Mouse (Mus musculus): ENCODE data around the gene Gm20696. TPM values are rescaled to one million over a fixed set of nuclear protein-coding genes. Genes with fewer than 3 reads are reported as not detected.
A peak's percentile ranks its signal among the peaks of the same experiment; 100 is the strongest.

The Gm20696 gene
- polyA plus RNA-seq, 1 experiment: 1.7 TPM

DNA sequence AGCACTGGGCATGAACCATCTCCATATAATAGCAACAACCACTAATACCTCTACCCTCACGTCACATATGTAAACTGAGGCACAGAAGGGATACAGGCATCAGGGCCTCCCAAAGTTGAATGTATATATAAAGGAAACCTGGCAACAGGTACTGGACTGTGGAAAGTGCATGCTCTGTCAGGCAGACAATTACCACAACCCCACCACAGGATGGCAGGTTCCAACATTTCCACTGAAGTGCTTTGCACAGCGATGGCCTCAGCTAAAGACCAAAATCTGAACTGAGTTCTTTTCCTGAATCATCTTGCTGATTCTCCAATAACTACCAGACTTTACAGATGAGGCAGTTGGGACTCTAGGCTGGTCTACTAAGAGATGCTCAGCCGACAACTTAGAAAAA, 361.4 kb downstream of the Gm20696 start:
- peaks cover 34% of the 10 kb centered on the region; the same call in 1 of the 2 replicates for H3K4me1 ChIP-seq (ENCODE audit: control insufficient read depth, insufficient read depth, insufficient read length)
- no peak for TF ChIP-seq POLR2A (IDR thresholded peaks at IDR 0.05; ENCODE audit: low read depth, low read length)
- peak; percentile 7; the same call in 1 of the 2 replicates for TF ChIP-seq CTCF (IDR thresholded peaks at IDR 0.05; ENCODE audit: extremely low read depth, insufficient read depth, insufficient read length, insufficient replicate concordance)
- H3K36me3 ChIP-seq (ENCODE audit: control insufficient read depth, insufficient read depth, low read length): peaks cover 2% of the 10 kb centered on the region; the same call in 1 of the 2 replicates
- H3K27ac ChIP-seq (ENCODE audit: insufficient read depth, low read length): peak overlapping the region; percentile 6; the same call in 1 of the 2 replicates
- no peak for DNase-seq (ENCODE audit: low read depth in 1 of 2, low spot score in 2 of 2)
- H3K4me3 ChIP-seq (ENCODE audit: extremely low read depth, insufficient read depth, insufficient read length): no peak overlapping the region
- WGBS: 65% methylated on average over 3 of the region's 3 CpGs
- H3K27me3 ChIP-seq (ENCODE audit: control insufficient read depth, insufficient read depth, low read length): no peaks in the 10 kb centered on the region

DNA sequence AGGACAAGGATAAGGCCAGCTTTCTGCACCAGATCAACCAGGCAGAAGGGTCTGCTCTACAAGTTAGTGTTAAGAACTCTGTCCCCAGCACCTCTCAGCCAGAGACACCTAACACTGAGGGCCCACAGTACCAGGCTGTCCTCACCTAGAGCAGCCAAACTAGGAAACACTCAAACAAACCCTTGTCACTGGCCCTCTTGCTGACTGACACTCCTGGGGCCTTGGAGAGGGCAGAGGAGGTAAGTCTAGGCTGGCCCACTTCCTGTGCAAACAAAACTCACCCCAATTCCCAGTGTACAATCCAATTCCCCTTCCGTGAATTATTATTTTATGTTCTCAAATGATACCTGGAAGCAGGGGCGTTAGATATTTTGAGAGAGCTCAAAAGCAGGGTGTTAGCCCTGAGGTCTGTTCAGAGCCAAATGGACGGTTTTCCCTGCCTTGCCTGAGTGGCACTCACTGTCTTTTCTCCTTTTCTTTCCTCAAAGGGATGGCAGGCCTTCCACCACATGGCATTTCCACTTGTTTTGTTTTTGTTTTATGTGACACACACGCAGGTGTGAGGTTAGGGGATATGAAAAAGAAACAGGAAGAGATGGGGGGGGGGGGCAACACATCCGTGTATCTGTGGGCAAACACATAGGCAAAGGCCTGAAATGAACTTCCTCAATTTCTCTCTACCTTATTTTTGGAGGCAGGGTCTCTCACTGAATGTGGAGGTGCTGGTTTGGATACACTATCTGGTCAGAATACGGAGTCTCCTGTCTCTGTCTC, 363.7 kb downstream of the Gm20696 start:
- H3K4me3 ChIP-seq (ENCODE audit: extremely low read depth, insufficient read depth, insufficient read length): no peak overlapping the region
- H3K27me3 ChIP-seq (ENCODE audit: control insufficient read depth, insufficient read depth, low read length): no peaks in the 10 kb centered on the region
- DNase-seq (ENCODE audit: low read depth in 1 of 2, low spot score in 2 of 2): no peak
- peak overlapping the region; percentile 90 for H3K27ac ChIP-seq (ENCODE audit: insufficient read depth, low read length)
- no peaks in the 10 kb centered on the region; the same call in 1 of the 2 replicates for H3K36me3 ChIP-seq (ENCODE audit: control insufficient read depth, insufficient read depth, low read length)
- H3K4me1 ChIP-seq (ENCODE audit: control insufficient read depth, insufficient read depth, insufficient read length): peaks cover 46% of the 10 kb centered on the region; the same call in 1 of the 2 replicates
- WGBS: 53% methylated on average over 6 of the region's 6 CpGs
- no peak for TF ChIP-seq POLR2A (IDR thresholded peaks at IDR 0.05; ENCODE audit: low read depth, low read length)
- no peak for TF ChIP-seq CTCF (IDR thresholded peaks at IDR 0.05; ENCODE audit: extremely low read depth, insufficient read depth, insufficient read length, insufficient replicate concordance)

DNA sequence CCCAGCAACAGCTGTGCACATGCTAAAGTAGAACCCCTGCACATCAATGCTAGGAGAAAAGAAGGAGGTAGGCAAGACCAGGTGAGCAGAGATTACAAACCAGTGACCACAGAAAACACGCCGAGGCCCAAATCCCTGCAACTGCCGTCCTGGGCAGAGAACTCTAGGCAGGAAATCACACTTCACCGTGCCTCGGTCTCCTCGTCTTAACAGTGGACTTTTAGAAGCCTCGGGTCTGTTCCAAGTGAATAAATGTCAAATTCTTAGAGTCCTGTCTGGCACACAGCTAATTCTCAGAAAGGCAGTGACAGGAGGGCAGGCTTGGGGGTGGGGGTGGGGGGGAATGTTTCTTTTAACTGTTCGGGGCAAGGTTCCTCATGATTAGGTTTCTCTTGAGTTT, 364.7 kb downstream of the Gm20696 start:
- TF ChIP-seq CTCF (IDR thresholded peaks at IDR 0.05; ENCODE audit: extremely low read depth, insufficient read depth, insufficient read length, insufficient replicate concordance): no peak
- no peak for TF ChIP-seq POLR2A (IDR thresholded peaks at IDR 0.05; ENCODE audit: low read depth, low read length)
- peaks cover 42% of the 10 kb centered on the region; the same call in 1 of the 2 replicates for H3K4me1 ChIP-seq (ENCODE audit: control insufficient read depth, insufficient read depth, insufficient read length)
- H3K27ac ChIP-seq (ENCODE audit: insufficient read depth, low read length): peak overlapping the region; percentile 90
- H3K4me3 ChIP-seq (ENCODE audit: extremely low read depth, insufficient read depth, insufficient read length): no peak overlapping the region
- no peaks in the 10 kb centered on the region for H3K27me3 ChIP-seq (ENCODE audit: control insufficient read depth, insufficient read depth, low read length)
- DNase-seq (ENCODE audit: low read depth in 1 of 2, low spot score in 2 of 2): no peak
- no peaks in the 10 kb centered on the region for H3K36me3 ChIP-seq (ENCODE audit: control insufficient read depth, insufficient read depth, low read length)
- 26% methylated on average over 8 of the region's 8 CpGs for WGBS

DNA sequence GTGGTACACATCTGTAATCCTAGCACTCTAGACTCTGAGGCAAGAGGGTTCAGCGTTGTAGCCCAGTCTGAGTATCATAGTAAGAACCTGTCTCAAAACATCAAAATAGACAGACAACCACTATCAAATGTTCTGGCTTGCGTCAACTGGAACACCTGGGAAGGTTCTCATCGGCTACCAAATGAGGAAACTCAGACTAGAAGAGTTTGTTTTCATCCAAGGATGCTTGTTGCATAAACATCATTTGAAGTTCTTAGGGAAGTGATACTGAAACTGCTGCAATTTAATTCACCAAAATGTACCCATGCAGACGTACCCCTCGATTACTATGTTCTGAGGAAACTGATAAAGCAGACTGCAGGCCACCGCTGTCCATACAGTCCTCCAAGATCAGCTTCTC, 366.4 kb downstream of the Gm20696 start:
- Histone ChIP-seq H3K4me1 (ENCODE audit: control insufficient read depth, insufficient read depth, insufficient read length) (peaks cover 46% of the 10 kb centered on the region; the same call in 1 of the 2 replicates), H3K27me3 (ENCODE audit: control insufficient read depth, insufficient read depth, low read length) (no peaks in the 10 kb centered on the region), H3K4me3 (ENCODE audit: extremely low read depth, insufficient read depth, insufficient read length) (no peak overlapping the region), H3K27ac (ENCODE audit: insufficient read depth, low read length) (peak overlapping the region; percentile 49; the same call in 1 of the 2 replicates), H3K36me3 (ENCODE audit: control insufficient read depth, insufficient read depth, low read length) (no peaks in the 10 kb centered on the region)
- WGBS: 42% methylated on average over 6 of the region's 6 CpGs
- DNase-seq (ENCODE audit: low read depth in 1 of 2, low spot score in 2 of 2): peak in 1 of 2 experiments; percentile 64
- no peak for TF ChIP-seq CTCF (IDR thresholded peaks at IDR 0.05; ENCODE audit: extremely low read depth, insufficient read depth, insufficient read length, insufficient replicate concordance)
- TF ChIP-seq POLR2A (IDR thresholded peaks at IDR 0.05; ENCODE audit: low read depth, low read length): no peak

DNA sequence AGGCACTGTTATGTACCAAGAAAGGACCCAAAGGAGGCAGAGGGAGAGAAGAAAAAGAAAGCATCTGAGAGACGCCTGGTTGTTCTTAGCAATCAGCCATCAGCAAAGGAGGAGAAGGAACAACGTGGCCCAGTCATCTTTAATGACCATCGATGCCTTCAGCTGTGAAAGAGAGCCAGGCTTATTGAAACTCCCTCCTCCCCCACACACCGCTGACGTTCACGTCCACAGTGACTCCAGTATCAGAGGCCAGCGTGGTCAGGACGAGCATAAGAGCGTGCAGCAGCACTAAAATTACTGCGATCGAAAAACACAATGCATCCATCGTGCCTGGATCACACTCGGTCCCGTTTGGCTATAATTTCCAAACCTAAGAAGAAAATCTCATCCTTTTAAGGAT, 367.4 kb downstream of the Gm20696 start:
- no peak for DNase-seq (ENCODE audit: low read depth in 1 of 2, low spot score in 2 of 2)
- H3K36me3 ChIP-seq (ENCODE audit: control insufficient read depth, insufficient read depth, low read length): no peaks in the 10 kb centered on the region
- 57% methylated on average over 14 of the region's 14 CpGs for WGBS
- no peak overlapping the region for H3K4me3 ChIP-seq (ENCODE audit: extremely low read depth, insufficient read depth, insufficient read length)
- peaks cover 49% of the 10 kb centered on the region; the same call in 1 of the 2 replicates for H3K4me1 ChIP-seq (ENCODE audit: control insufficient read depth, insufficient read depth, insufficient read length)
- no peaks in the 10 kb centered on the region for H3K27me3 ChIP-seq (ENCODE audit: control insufficient read depth, insufficient read depth, low read length)
- H3K27ac ChIP-seq (ENCODE audit: insufficient read depth, low read length): peak overlapping the region; percentile 18; the same call in 1 of the 2 replicates
- TF ChIP-seq CTCF (IDR thresholded peaks at IDR 0.05; ENCODE audit: extremely low read depth, insufficient read depth, insufficient read length, insufficient replicate concordance): no peak
- no peak for TF ChIP-seq POLR2A (IDR thresholded peaks at IDR 0.05; ENCODE audit: low read depth, low read length)

DNA sequence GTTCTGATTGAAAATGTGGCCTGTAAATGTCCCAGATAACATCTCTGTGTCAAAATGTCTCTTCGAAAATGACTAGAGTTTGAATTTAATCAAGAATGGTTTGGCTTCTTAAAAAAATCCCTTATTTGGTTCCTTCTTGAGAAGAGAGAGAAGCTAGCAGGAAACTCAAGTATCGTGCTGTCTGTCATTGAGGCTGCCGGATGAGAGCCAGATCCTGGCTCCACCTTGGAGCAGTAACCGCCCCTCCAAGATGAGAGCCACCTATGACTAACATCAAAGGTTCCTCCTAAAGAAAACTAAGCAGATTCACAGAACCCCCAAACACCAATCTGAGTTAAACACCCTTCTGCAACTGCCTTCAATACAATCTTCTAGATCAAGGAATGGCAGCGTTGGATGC, 369.1 kb downstream of the Gm20696 start:
- 87% methylated on average over 5 of the region's 5 CpGs for WGBS
- DNase-seq (ENCODE audit: low read depth in 1 of 2, low spot score in 2 of 2): no peak
- no peak for TF ChIP-seq POLR2A (IDR thresholded peaks at IDR 0.05; ENCODE audit: low read depth, low read length)
- no peak for TF ChIP-seq CTCF (IDR thresholded peaks at IDR 0.05; ENCODE audit: extremely low read depth, insufficient read depth, insufficient read length, insufficient replicate concordance)

DNA sequence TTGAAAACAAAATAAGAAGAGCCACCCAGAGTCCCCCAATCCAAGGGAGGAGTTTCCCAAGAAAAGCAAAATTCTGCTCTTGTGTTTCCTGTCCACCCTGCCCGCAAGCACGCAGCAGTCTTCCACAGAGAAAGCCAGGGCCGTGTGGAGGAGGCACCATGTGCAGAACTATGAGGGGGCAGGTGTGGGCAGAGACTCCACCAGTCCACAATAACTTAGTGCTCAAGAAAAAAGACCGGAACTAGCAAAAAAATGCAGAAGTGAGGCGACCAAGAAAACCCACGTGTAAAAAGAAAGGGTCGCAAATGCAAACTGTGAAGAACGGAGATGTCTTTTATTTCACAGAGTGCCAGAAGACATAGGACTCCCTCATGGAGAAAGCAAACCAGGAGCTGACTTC, 371.1 kb downstream of the Gm20696 start:
- H3K4me3 ChIP-seq (ENCODE audit: extremely low read depth, insufficient read depth, insufficient read length): no peak overlapping the region
- peak overlapping the region; percentile 64 for H3K27ac ChIP-seq (ENCODE audit: insufficient read depth, low read length)
- peaks cover 33% of the 10 kb centered on the region; the same call in 1 of the 2 replicates for H3K4me1 ChIP-seq (ENCODE audit: control insufficient read depth, insufficient read depth, insufficient read length)
- peak in 1 of 2 experiments; percentile 44 for DNase-seq (ENCODE audit: low read depth in 1 of 2, low spot score in 2 of 2)
- TF ChIP-seq POLR2A (IDR thresholded peaks at IDR 0.05; ENCODE audit: low read depth, low read length): no peak
- no peak for TF ChIP-seq CTCF (IDR thresholded peaks at IDR 0.05; ENCODE audit: extremely low read depth, insufficient read depth, insufficient read length, insufficient replicate concordance)
- no peaks in the 10 kb centered on the region for H3K36me3 ChIP-seq (ENCODE audit: control insufficient read depth, insufficient read depth, low read length)
- no peaks in the 10 kb centered on the region for H3K27me3 ChIP-seq (ENCODE audit: control insufficient read depth, insufficient read depth, low read length)
- 10% methylated on average over 8 of the region's 8 CpGs for WGBS

More for the DNA sequence above, 369.1 kb downstream of the Gm20696 start:
- Histone ChIP-seq H3K4me3 (ENCODE audit: extremely low read depth, insufficient read depth, insufficient read length) (no peak overlapping the region), H3K27ac (ENCODE audit: insufficient read depth, low read length) (no peak overlapping the region), H3K4me1 (ENCODE audit: control insufficient read depth, insufficient read depth, insufficient read length) (peaks cover 45% of the 10 kb centered on the region; the same call in 1 of the 2 replicates), H3K27me3 (ENCODE audit: control insufficient read depth, insufficient read depth, low read length) (no peaks in the 10 kb centered on the region), H3K36me3 (ENCODE audit: control insufficient read depth, insufficient read depth, low read length) (no peaks in the 10 kb centered on the region)
